Mouse (Mus musculus) right cerebral cortex, adult 2 months (tissue): ENCODE data around the gene Ano8.
"Not testable (repeated sequence)": the region's sequence is repeated elsewhere in the genome, so short reads cannot be mapped to it uniquely, and the experiment has no call there.

Experiments used
- DNase-seq, 2 experiments: peaks; one replicate each; pipeline ENCODE4 v3.0.0; 2021 to 2022; ENCODE audit warnings: low spot score in 2 of 2

Ano8 gene

GRCm38 (mm10) chr8:71485142-71486135 lies at the start of gene Ano8:
Gene Ano8, minus strand, starts transcription at chr8:71485963.
- peak; percentile 88 to 90 for DNase-seq

GRCm38 (mm10) chr8:71534263-71534810 lies 48.6 kb upstream of the Ano8 start:
- DNase-seq = no peak

- peak in 1 of 2 experiments; percentile 30 for DNase-seq
These were observed 45.1 kb upstream of the Ano8 start for GRCm38 (mm10) chr8:71530735-71531467.

GRCm38 (mm10) chr8:71528362-71529073 lies 42.8 kb upstream of the Ano8 start:
- DNase-seq = no peak

GRCm38 (mm10) chr8:71527162-71527870 lies 41.6 kb upstream of the Ano8 start:
- no peak for DNase-seq

- DNase-seq = no peak
These were observed 40.5 kb upstream of the Ano8 start for GRCm38 (mm10) chr8:71526272-71526671.

- no peak for DNase-seq
These were observed 39.7 kb upstream of the Ano8 start, which contains the start of gene Ccdc194 for GRCm38 (mm10) chr8:71525226-71526050. Gene Ccdc194, minus strand, starts transcription at chr8:71525711.

GRCm38 (mm10) chr8:71521634-71522033 lies 35.9 kb upstream of the Ano8 start:
- DNase-seq = peak; percentile 91 to 92

- not testable (repeated sequence) for DNase-seq
These were observed 33.5 kb upstream of the Ano8 start for GRCm38 (mm10) chr8:71519037-71519825.

GRCm38 (mm10) chr8:71516786-71517185 lies 31.0 kb upstream of the Ano8 start:
- DNase-seq = no peak

GRCm38 (mm10) chr8:71515043-71515442 lies 29.3 kb upstream of the Ano8 start:
- no peak for DNase-seq

- DNase-seq = no peak
These were observed 27.4 kb upstream of the Ano8 start for GRCm38 (mm10) chr8:71513018-71513754.

- no peak for DNase-seq
These were observed 25.9 kb upstream of the Ano8 start, which contains the start of gene Plvap for GRCm38 (mm10) chr8:71511644-71512043. Gene Plvap, minus strand, starts transcription at chr8:71511752.

- no peak for DNase-seq
These were observed 23.6 kb upstream of the Ano8 start for GRCm38 (mm10) chr8:71509316-71509715.

GRCm38 (mm10) chr8:71507589-71508104 lies 21.9 kb upstream of the Ano8 start:
- peak; percentile 77 to 89 for DNase-seq

- DNase-seq = no peak
These were observed 20.2 kb upstream of the Ano8 start for GRCm38 (mm10) chr8:71505979-71506378.

GRCm38 (mm10) chr8:71505326-71505725 lies 19.6 kb upstream of the Ano8 start:
- no peak for DNase-seq

- no peak for DNase-seq
These were observed 18.6 kb upstream of the Ano8 start for GRCm38 (mm10) chr8:71504349-71504748.
